Mouse (Mus musculus) liver, adult 2 months (tissue): Measurements from ENCODE around the gene Nat14. TPM values are rescaled to one million over a fixed set of nuclear protein-coding genes. Genes with fewer than 3 reads are reported as not detected.

Experiments used
- DNase-seq: peaks from one replicate; pipeline ENCODE4 v3.0.0-alpha.2; 2011; ENCODE audit warnings: low read depth, low spot score; ENCODE audit errors: extremely low read depth
- H3K27ac ChIP-seq: fragments of 200-500 bp; replicated peaks from 2 replicates; pipeline ENCODE4 v1.5.1; 2012; ENCODE audit warnings: low read depth, mild to moderate bottlenecking, control low read depth, inconsistent platforms, low read length; ENCODE audit not compliant: insufficient read depth
- H3K27me3 ChIP-seq: fragments of 200-500 bp; 2 replicates; pipeline ENCODE4 v1.6.1; 2012; ENCODE audit warnings: mild to moderate bottlenecking, moderate library complexity, low read length, inconsistent platforms; ENCODE audit not compliant: control insufficient read depth, insufficient read depth
- H3K36me3 ChIP-seq: fragments of 200-500 bp; 2 replicates; pipeline ENCODE4 v1.6.1; 2012; ENCODE audit warnings: low read length, inconsistent platforms; ENCODE audit not compliant: control insufficient read depth, insufficient read depth
- H3K4me1 ChIP-seq: fragments of 200-500 bp; 2 replicates; pipeline ENCODE4 v1.6.1; 2011; ENCODE audit warnings: low read length; ENCODE audit not compliant: control insufficient read depth, insufficient read depth
- H3K4me3 ChIP-seq: fragments of 200-500 bp; 2 replicates; pipeline ENCODE4 v1.5.1; 2011; ENCODE audit warnings: low read depth, mild to moderate bottlenecking, control low read depth, low read length, moderate library complexity; ENCODE audit not compliant: insufficient read depth
- H3K79me2 ChIP-seq: fragments of 200-500 bp; 2 replicates; pipeline ENCODE4 v1.6.1; 2012; ENCODE audit warnings: inconsistent platforms, mild to moderate bottlenecking, low read length, moderate library complexity; ENCODE audit not compliant: control insufficient read depth, insufficient read depth
- H3K9ac ChIP-seq: fragments of 200-500 bp; 2 replicates; pipeline ENCODE4 v1.6.1; 2012; ENCODE audit warnings: low read depth, mild to moderate bottlenecking, control low read depth, inconsistent platforms, low read length
- CTCF ChIP-seq: fragments of 200-500 bp; IDR thresholded peaks from 2 replicates; pipeline ENCODE4 v1.5.1; 2011; ENCODE audit warnings: low read depth, low read length, control low read depth
- POLR2A ChIP-seq: fragments of 200-500 bp; IDR thresholded peaks from 2 replicates; pipeline ENCODE4 v1.6.1; 2011; ENCODE audit warnings: low read length, control low read depth; ENCODE audit not compliant: insufficient read depth; ENCODE audit errors: extremely low read depth
- WGBS: fragments of 180-500 bp; shearing (Covaris S2); methylation state at CpG from one replicate; pipeline ENCODE4 v1.1.7; 2018; 5-methylcytosine and 5-hydroxymethylcytosine counted together
- polyA plus RNA-seq: library from polyadenylated mRNA; depleted of rRNA; stranded (reverse); fragments of >200 nt; gene quantifications from 2 replicates; pipeline ENCODE4 v1.2.3, GENCODE M21; 2012
- total RNA-seq: library from RNA; depleted of rRNA; stranded (reverse); fragments of >200 nt; gene quantifications from 2 replicates; pipeline ENCODE4 v1.2.3, GENCODE M21; 2014

The Nat14 gene
- total and polyA plus RNA-seq, 2 experiments: 0.28 to 0.75 TPM

DNA sequence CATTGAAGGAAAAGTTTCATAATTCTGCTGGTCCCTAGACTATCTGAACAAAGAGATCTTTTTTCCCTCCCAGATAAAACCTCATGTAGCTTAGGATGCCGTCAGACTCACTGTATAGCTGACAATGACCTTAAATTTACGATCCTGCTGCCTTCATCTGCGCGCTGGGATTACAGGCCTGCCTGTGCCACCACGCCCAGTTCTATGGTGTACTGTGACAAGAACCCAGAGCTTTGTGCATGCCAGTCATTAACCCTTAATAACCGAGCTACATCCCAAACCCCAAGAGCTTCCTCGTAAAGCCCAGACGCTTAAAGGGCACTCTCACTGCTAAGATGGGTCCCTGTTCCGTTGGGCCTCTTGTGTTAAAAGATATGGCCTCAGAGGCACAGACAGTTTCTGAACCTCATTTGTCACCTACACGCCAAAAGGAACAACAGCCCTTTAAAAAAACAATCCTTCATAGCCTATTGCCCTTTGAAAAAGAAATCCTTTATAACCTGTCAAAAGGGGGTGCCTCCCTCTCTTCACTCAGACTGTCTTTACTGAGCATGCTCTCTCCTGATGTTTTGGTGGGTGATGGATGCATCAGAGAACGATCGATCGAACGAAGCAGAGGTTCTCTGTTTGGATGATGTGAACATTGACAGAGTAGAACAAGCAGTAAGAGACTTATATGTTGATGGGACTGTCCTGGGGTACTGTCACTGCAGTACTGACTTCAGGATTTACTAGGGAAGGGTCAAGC is 6.0 kb upstream of the Nat14 start:
- peaks cover 14% of the 10 kb centered on the region; the same call in 1 of the 2 replicates for H3K79me2 ChIP-seq
- TF ChIP-seq CTCF: no peak
- no peak for TF ChIP-seq POLR2A

GRCm38 (mm10) chr7:4917494-4917893 is 4.3 kb upstream of the Nat14 start:
- Histone ChIP-seq H3K4me1 (peaks cover 13% of the 10 kb centered on the region), H3K9ac (no peak overlapping the region), H3K27me3 (no peaks in the 10 kb centered on the region), H3K4me3 (no peak overlapping the region), H3K36me3 (peaks cover 3% of the 10 kb centered on the region; the same call in 1 of the 2 replicates), H3K79me2 (peaks cover 14% of the 10 kb centered on the region; the same call in 1 of the 2 replicates), H3K27ac (no peak overlapping the region)
- DNase-seq: no peak
- TF ChIP-seq CTCF (no peak), POLR2A (no peak)
- 95% methylated on average over 2 of the region's 2 CpGs for WGBS

More for the DNA sequence above, 6.0 kb upstream of the Nat14 start:
- no peak for DNase-seq
- WGBS: 17% methylated on average over 14 of the region's 14 CpGs
- no peaks in the 10 kb centered on the region for H3K27me3 ChIP-seq
- H3K4me3 ChIP-seq: peak overlapping the region; percentile 95
- H3K4me1 ChIP-seq: peaks cover 13% of the 10 kb centered on the region
- H3K36me3 ChIP-seq: peaks cover 3% of the 10 kb centered on the region; the same call in 1 of the 2 replicates
- no peak overlapping the region; the same call in 1 of the 2 replicates for H3K27ac ChIP-seq
- H3K9ac ChIP-seq: peak overlapping the region; percentile 60

GRCm38 (mm10) chr7:4918681-4919080 is 3.1 kb upstream of the Nat14 start:
- peaks cover 13% of the 10 kb centered on the region for H3K4me1 ChIP-seq

DNA sequence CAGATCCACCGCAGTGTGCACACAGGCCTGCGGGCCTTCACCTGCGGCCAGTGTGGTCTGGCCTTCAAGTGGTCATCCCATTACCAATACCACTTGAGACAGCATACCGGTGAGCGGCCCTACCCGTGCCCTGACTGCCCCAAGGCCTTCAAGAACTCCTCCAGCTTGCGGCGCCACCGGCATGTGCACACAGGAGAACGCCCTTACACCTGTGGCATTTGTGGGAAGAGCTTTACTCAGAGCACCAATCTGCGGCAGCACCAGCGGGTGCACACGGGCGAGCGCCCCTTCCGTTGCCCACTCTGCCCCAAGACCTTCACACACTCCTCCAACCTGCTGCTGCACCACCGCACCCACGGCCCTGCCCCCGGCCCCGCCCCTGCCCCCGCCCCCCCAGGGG is 2.7 kb upstream of the Nat14 start:
- Histone ChIP-seq H3K4me3 (no peak overlapping the region), H3K4me1 (peaks cover 15% of the 10 kb centered on the region), H3K27ac (no peak overlapping the region), H3K27me3 (peaks cover 5% of the 10 kb centered on the region), H3K9ac (no peak overlapping the region), H3K36me3 (peaks cover 3% of the 10 kb centered on the region; the same call in 1 of the 2 replicates), H3K79me2 (peaks cover 14% of the 10 kb centered on the region; the same call in 1 of the 2 replicates)
- 90% methylated on average over 20 of the region's 21 CpGs for WGBS
- DNase-seq: no peak
- TF ChIP-seq CTCF (no peak), POLR2A (no peak)

More at GRCm38 (mm10) chr7:4918681-4919080, 3.1 kb upstream of the Nat14 start:
- Histone ChIP-seq H3K4me3 (no peak overlapping the region), H3K27me3 (peaks cover under 1% of the 10 kb centered on the region; the same call in 1 of the 2 replicates), H3K79me2 (peaks cover 14% of the 10 kb centered on the region; the same call in 1 of the 2 replicates), H3K9ac (no peak overlapping the region), H3K36me3 (peaks cover 3% of the 10 kb centered on the region; the same call in 1 of the 2 replicates), H3K27ac (no peak overlapping the region)
- TF ChIP-seq CTCF (no peak), POLR2A (no peak)
- 97% methylated on average over 15 of the region's 15 CpGs for WGBS
- DNase-seq: no peak

GRCm38 (mm10) chr7:4919971-4920370 is 1.9 kb upstream of the Nat14 start:
- WGBS: 96% methylated on average over 21 of the region's 21 CpGs

More at GRCm38 (mm10) chr7:4919971-4920370, 1.9 kb upstream of the Nat14 start:
- Histone ChIP-seq H3K27me3 (peaks cover 6% of the 10 kb centered on the region), H3K27ac (no peak overlapping the region), H3K36me3 (peaks cover 3% of the 10 kb centered on the region; the same call in 1 of the 2 replicates), H3K4me1 (peaks cover 11% of the 10 kb centered on the region), H3K4me3 (no peak overlapping the region), H3K9ac (no peak overlapping the region), H3K79me2 (peaks cover 14% of the 10 kb centered on the region; the same call in 1 of the 2 replicates)
- no peak for DNase-seq
- no peak for TF ChIP-seq POLR2A
- TF ChIP-seq CTCF: no peak
